Mouse (Mus musculus): Measurements from ENCODE around the gene Shbg. TPM values are rescaled to one million over a fixed set of nuclear protein-coding genes. Genes with fewer than 3 reads are reported as not detected.

Shbg gene
- total RNA-seq (2021), result not detected
- long read RNA-seq, experiment 1, result 0 reads
- long read RNA-seq, experiment 2, result 0 reads

GRCm38 (mm10) chr11:69617805-69618204 is at the start of gene Shbg:
Shbg (minus strand) TSS chr11:69617905.
- no peak for DNase-seq
- TF ChIP-seq CTCF (IDR thresholded peaks at IDR 0.05), result no peak
- intact Hi-C loops (cut with DNase I), result no loop called here
- Histone ChIP-seq H3K27ac (peak within 1 kb of the TSS; percentile 65), H3K4me3 (no peak within 1 kb of the TSS)

- no peak for DNase-seq
- intact Hi-C loops (cut with DNase I), result loop anchor here (10.0 kb wide), 1 partner anchor 328 kb away; the partner anchor contains the start of genes Gabarap and Phf23
- Histone ChIP-seq H3K27ac (no peak overlapping the region), H3K4me3 (no peak overlapping the region)
- no peak for TF ChIP-seq CTCF (IDR thresholded peaks at IDR 0.05)
Observed at GRCm38 (mm10) chr11:69666665-69667005, 48.9 kb upstream of the Shbg start.

- DNase-seq, result peak; percentile 61
- Histone ChIP-seq H3K27ac (peak within 1 kb of the TSS; percentile 16; the same call in 1 of the 2 replicates), H3K4me3 (peak within 1 kb of the TSS; percentile 41)
- no peak for TF ChIP-seq CTCF (IDR thresholded peaks at IDR 0.05)
- intact Hi-C loops (cut with DNase I), result loop anchor here (10.0 kb wide), 1 partner anchor 329 kb away; the partner anchor contains the start of genes Gabarap and Phf23
Observed at GRCm38 (mm10) chr11:69665961-69666664, 48.4 kb upstream of the Shbg start, which contains the start of gene Cd68. Cd68 (minus strand) TSS chr11:69666153.

- Histone ChIP-seq H3K27ac (peak overlapping the region; percentile 16; the same call in 1 of the 2 replicates), H3K4me3 (peak overlapping the region; percentile 41)
- intact Hi-C loops (cut with DNase I), result loop anchor here (10.0 kb wide), 1 partner anchor 329 kb away; the partner anchor contains the start of genes Gabarap and Phf23
- DNase-seq, result no peak
- TF ChIP-seq CTCF (IDR thresholded peaks at IDR 0.05), result no peak
Observed at GRCm38 (mm10) chr11:69665457-69665960, 47.8 kb upstream of the Shbg start.

- intact Hi-C loops (cut with DNase I), result loop anchor here (10.0 kb wide), 1 partner anchor 330 kb away; the partner anchor contains the start of genes Gabarap and Phf23
- Histone ChIP-seq H3K4me3 (0 out of 2 replicates have a peak overlapping the region, but pooled peaks have one; percentile 41), H3K27ac (peak overlapping the region; percentile 97)
- no peak for DNase-seq
- no peak for TF ChIP-seq CTCF (IDR thresholded peaks at IDR 0.05)
Observed at GRCm38 (mm10) chr11:69664841-69665240, 47.1 kb upstream of the Shbg start.

- Histone ChIP-seq H3K4me3 (no peak overlapping the region; the same call in 1 of the 2 replicates), H3K27ac (peak overlapping the region; percentile 97)
- DNase-seq, result peak; percentile 34
- TF ChIP-seq CTCF (IDR thresholded peaks at IDR 0.05), result no peak
- intact Hi-C loops (cut with DNase I), result loop anchor here (2.0 to 10.0 kb wide), 2 partner anchors 83 to 331 kb away; partner anchors contain the start of genes Gabarap, Phf23, Trp53 and Wrap53
Observed at GRCm38 (mm10) chr11:69663795-69664194, 46.1 kb upstream of the Shbg start.

- TF ChIP-seq CTCF (IDR thresholded peaks at IDR 0.05), result no peak
- H3K4me3 ChIP-seq, result peak overlapping the region; percentile 88
- H3K27ac ChIP-seq, result peak overlapping the region; percentile 97
- intact Hi-C loops (cut with DNase I), result loop anchor here (2.0 to 10.0 kb wide), 2 partner anchors 82 to 332 kb away; partner anchors contain the start of genes Gabarap, Phf23, Trp53 and Wrap53
- DNase-seq, result peak; percentile 45
Observed at GRCm38 (mm10) chr11:69662967-69663671, 45.4 kb upstream of the Shbg start.

- DNase-seq, result peak; percentile 95
- Histone ChIP-seq H3K4me3 (peak within 1 kb of the TSS; percentile 88), H3K27ac (peak within 1 kb of the TSS; percentile 97)
- TF ChIP-seq CTCF (IDR thresholded peaks at IDR 0.05), result peak; percentile 41
- intact Hi-C loops (cut with DNase I), result loop anchor here (2.0 to 10.0 kb wide), 2 partner anchors 82 to 332 kb away; partner anchors contain the start of genes Gabarap, Phf23, Trp53 and Wrap53
Observed at GRCm38 (mm10) chr11:69662213-69662966, 44.7 kb upstream of the Shbg start, which contains the start of gene Mpdu1. Mpdu1 (minus strand) TSS chr11:69662642.

- TF ChIP-seq CTCF (IDR thresholded peaks at IDR 0.05), result no peak
- peak overlapping the region; percentile 97 for H3K27ac ChIP-seq
- DNase-seq, result no peak
- intact Hi-C loops (cut with DNase I), result loop anchor here (10.0 kb wide), 1 partner anchor 333 kb away; the partner anchor contains the start of genes Gabarap and Phf23
- peak overlapping the region; percentile 88 for H3K4me3 ChIP-seq
Observed at GRCm38 (mm10) chr11:69661221-69661881, 43.6 kb upstream of the Shbg start.

- TF ChIP-seq CTCF (IDR thresholded peaks at IDR 0.05), result no peak
- no peak for DNase-seq
- Histone ChIP-seq H3K27ac (no peak overlapping the region), H3K4me3 (no peak overlapping the region)
- intact Hi-C loops (cut with DNase I), result loop anchor here (2.0 kb wide), 1 partner anchor 29 kb away; no protein-coding TSS in a partner anchor
Observed at GRCm38 (mm10) chr11:69657462-69657881, 39.8 kb upstream of the Shbg start.
